Comparison of ENCODE assay signal across 25 mouse cellular contexts in the genomic region with DNA sequence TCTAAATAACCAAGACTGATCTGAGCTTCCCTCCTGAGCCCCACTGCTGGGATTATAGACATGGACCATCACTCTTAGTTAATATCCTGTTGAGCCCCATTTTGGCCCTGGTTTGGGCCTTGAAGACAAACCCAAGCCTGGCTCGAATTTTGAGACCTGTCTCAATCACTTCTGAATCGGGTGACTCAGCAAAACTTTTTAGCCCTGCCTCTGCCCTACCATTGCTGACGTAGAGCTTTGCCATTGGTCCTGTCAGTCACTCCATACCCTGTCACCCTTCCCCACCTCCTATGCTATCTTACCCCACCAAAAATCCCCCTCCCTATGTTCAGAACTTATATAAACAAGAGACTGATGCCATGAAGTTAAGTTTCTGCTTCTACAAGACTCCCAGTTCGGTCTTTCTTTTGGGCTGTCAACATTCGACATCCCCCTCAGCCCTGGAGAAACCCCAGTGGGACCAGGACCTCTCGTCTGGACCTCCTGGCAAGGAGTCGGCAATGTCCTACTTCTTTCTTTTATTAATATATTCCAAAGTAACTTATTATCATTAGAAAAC. TPM values are rescaled to one million over a fixed set of nuclear protein-coding genes. Genes with fewer than 3 reads are reported as not detected.
A peak's percentile ranks its signal among the peaks of the same experiment; 100 is the strongest.
DNase-seq lines count a peak whose midpoint lies in the region; ATAC-seq and TF ChIP-seq lines count a peak whose summit lies in the region.
"Had no signal": no experiment of that assay in that cellular context is flagged by ENCODE, and none has a peak within 500 bp of the region (broad histone marks: within the 10 kb centered on the region; RNA-seq: fewer than 3 reads in every experiment).

No protein-coding gene starts in this region.

- H3K27me3 ChIP-seq in liver, embryonic 16.5 days (ENCODE audit: control insufficient read depth, insufficient read depth, low read depth, low read length): no peaks in the 10 kb centered on the region
- no peaks in the 10 kb centered on the region for H3K27me3 ChIP-seq in kidney, embryonic 14.5 days (ENCODE audit: control insufficient read depth, insufficient read depth, low read length)
- H3K27me3 ChIP-seq: embryonic facial prominence, embryonic 12.5 days; forebrain, embryonic 13.5 days; megakaryocyte, embryonic 14.5 days; neural tube, embryonic 13.5 days had no signal

- no peak overlapping the region for H3K4me2 ChIP-seq in liver, embryonic 16.5 days (ENCODE audit: low read depth, low read length)
- H3K4me2 ChIP-seq in kidney, embryonic 14.5 days (replicated peaks; ENCODE audit: low read depth, low read length): no peak overlapping the region
- H3K4me2 ChIP-seq: embryonic facial prominence, embryonic 12.5 days; forebrain, embryonic 13.5 days; neural tube, embryonic 13.5 days had no signal

- H3K4me1 ChIP-seq in liver, embryonic 16.5 days (ENCODE audit: control insufficient read depth, low read depth, low read length): no peaks in the 10 kb centered on the region
- H3K4me1 ChIP-seq in kidney, embryonic 14.5 days (ENCODE audit: control insufficient read depth, insufficient read depth, low read length): no peaks in the 10 kb centered on the region
- H3K4me1 ChIP-seq: embryonic facial prominence, embryonic 12.5 days; forebrain, embryonic 13.5 days; neural tube, embryonic 13.5 days had no signal

- no peak overlapping the region for H3K9ac ChIP-seq in liver, embryonic 16.5 days (ENCODE audit: low read depth, low read length)
- no peak overlapping the region for H3K9ac ChIP-seq in kidney, embryonic 14.5 days (ENCODE audit: low read depth, low read length)
- H3K9ac ChIP-seq: embryonic facial prominence, embryonic 12.5 days; forebrain, embryonic 13.5 days; liver, embryonic 14.5 days; neural tube, embryonic 13.5 days had no signal

- ATAC-seq in liver, embryonic 16.5 days (ENCODE audit: low read depth): peak; percentile 51; the same call in 1 of the 2 replicates
- ATAC-seq in kidney, embryonic 14.5 days (ENCODE audit: low FRiP score, low TSS enrichment): no peak
- ATAC-seq: forebrain, embryonic 13.5 days had no signal

- no peak for TF ChIP-seq CTCF in gastrocnemius, adult 2 months (IDR thresholded peaks at IDR 0.05)

- H3K36me3 ChIP-seq in liver, embryonic 16.5 days (ENCODE audit: control insufficient read depth, insufficient read depth): no peaks in the 10 kb centered on the region
- no peaks in the 10 kb centered on the region for H3K36me3 ChIP-seq in kidney, embryonic 14.5 days (ENCODE audit: control insufficient read depth, insufficient read depth, low read length)

- peak overlapping the region; percentile 12; the same call in 1 of the 2 replicates for H3K27ac ChIP-seq in gastrocnemius, adult 2 months
- H3K27ac ChIP-seq in liver, embryonic 16.5 days (ENCODE audit: low read length): no peak overlapping the region
- H3K27ac ChIP-seq in kidney, embryonic 14.5 days (ENCODE audit: low read depth, low read length): no peak overlapping the region
- H3K27ac ChIP-seq: embryonic facial prominence, embryonic 12.5 days; forebrain, embryonic 13.5 days; liver, embryonic 14.5 days; neural tube, embryonic 13.5 days had no signal

- no peak for DNase-seq in gastrocnemius, adult 2 months
- no peak for DNase-seq in gastrocnemius, postnatal 14 days
- peak; percentile 32 for DNase-seq in ES-CJ7 (ENCODE audit: low read depth, low spot score)
- DNase-seq in c-Kit-negative CD71-positive TER-119-positive erythroid progenitor cells, embryonic 14.5 days (ENCODE audit: low read depth, low spot score): peak; percentile 4
- no peak for DNase-seq in right cerebral cortex, postnatal 14 days
- no peak for DNase-seq in thymus, postnatal 10 days (ENCODE audit: low spot score in 2 of 2)
- DNase-seq: adrenal gland, adult 8-10 months; cerebellum, adult 8-10 months; gastrocnemius, postnatal 10 days; kidney, adult 18-20 months; kidney, postnatal 14 days; left cerebral cortex, postnatal 4 days; lung, postnatal 14 days; midbrain, embryonic 14.5 days; spleen, adult 18-20 months; thymus, postnatal 4 days had no signal

- H3K4me3 ChIP-seq in gastrocnemius, adult 2 months: no peak overlapping the region
- H3K4me3 ChIP-seq in liver, embryonic 16.5 days (ENCODE audit: low read depth, low read length): no peak overlapping the region
- H3K4me3 ChIP-seq in kidney, embryonic 14.5 days (ENCODE audit: low read length): no peak overlapping the region
- H3K4me3 ChIP-seq: embryonic facial prominence, embryonic 12.5 days; erythroblast, embryonic 14.5 days; forebrain, embryonic 13.5 days; megakaryocyte, embryonic 14.5 days; neural tube, embryonic 13.5 days had no signal

- WGBS in liver, embryonic 16.5 days (ENCODE audit: insufficient replicate concordance): 64% methylated on average over 7 of the region's 7 CpGs
- 88% methylated on average over 7 of the region's 7 CpGs for WGBS in kidney, embryonic 14.5 days

- intact Hi-C loops in gastrocnemius, adult 2 months (cut with DNase I): no loop called here
- intact Hi-C loops in gastrocnemius, postnatal 14 days (cut with DNase I; ENCODE audit: low total_unique reads): loop anchor here (10.0 kb wide), 1 partner anchor 87 kb away; no protein-coding TSS in a partner anchor

- no peaks in the 10 kb centered on the region for H3K9me3 ChIP-seq in liver, embryonic 16.5 days (replicated peaks; ENCODE audit: control insufficient read depth, low read length)
- H3K9me3 ChIP-seq in kidney, embryonic 14.5 days (ENCODE audit: control insufficient read depth, low read length): no peaks in the 10 kb centered on the region
- H3K9me3 ChIP-seq: embryonic facial prominence, embryonic 12.5 days; forebrain, embryonic 13.5 days; G1E; megakaryocyte, embryonic 14.5 days had no signal

RNA-seq across cellular contexts. Expression of a gene that starts 30.5 kb away (rescaled TPM):
- total RNA-seq in gastrocnemius, adult 2 months (2021): 10 to 100 TPM; 92.2 to 93.2 TPM
- 10 to 100 TPM; 67.8 to 69.8 TPM for total RNA-seq in gastrocnemius, postnatal 14 days (2021)
- 11.4 and 12.0 TPM in 2 replicates for polyA plus RNA-seq in liver, embryonic 16.5 days (2015; fragmentation: Nextera tagmentation; extraction: Ambion mirVana)
- polyA plus RNA-seq in kidney, embryonic 14.5 days (2014; fragmentation: Nextera tagmentation; extraction: Ambion mirVana): 22.6 and 45.6 TPM in 2 replicates

Comparison
In these comparisons a context has a peak if more than half of its experiments do, and no peak if none do; other contexts are left out.
1. DNase-seq: peak in ES-CJ7 (single experiment) and c-Kit-negative CD71-positive TER-119-positive erythroid progenitor cells, embryonic 14.5 days (single experiment); none in gastrocnemius, adult 2 months (single experiment), gastrocnemius, postnatal 14 days (single experiment), right cerebral cortex, postnatal 14 days (single experiment) and thymus, postnatal 10 days (0 of 2).